In genomic region chr17:8160969-8161368, GRCm38 (mm10) we compare ENCODE assay signal across 9 mouse cellular contexts. TPM values are rescaled to one million over a fixed set of nuclear protein-coding genes. Genes with fewer than 3 reads are reported as not detected.
DNase-seq lines count a peak whose midpoint lies in the region; ATAC-seq and TF ChIP-seq lines count a peak whose summit lies in the region.
"Not testable (repeated sequence)": the region's sequence is repeated elsewhere in the genome, so short reads cannot be mapped to it uniquely, and the experiment has no call there.
"Had no signal": no experiment of that assay in that cellular context is flagged by ENCODE, and none has a peak within 500 bp of the region (broad histone marks: within the 10 kb centered on the region; RNA-seq: fewer than 3 reads in every experiment).

No protein-coding gene starts in this region.

- H3K36me3 ChIP-seq in heart, adult 2 months (ENCODE audit: control insufficient read depth, insufficient read depth, low read length); kidney, postnatal 0 days (ENCODE audit: insufficient read depth, low read length); midbrain, embryonic 11.5 days (ENCODE audit: control insufficient read depth, insufficient read depth, low read length); stomach, postnatal 0 days (ENCODE audit: control insufficient read depth, insufficient read depth, low read length): not testable (repeated sequence)

- intact Hi-C loops in heart, adult 2 months (cut with DNase I); left cerebral cortex, postnatal 14 days (cut with DNase I): not testable (repeated sequence)

- not testable (repeated sequence) for H3K4me1 ChIP-seq in heart, adult 2 months (ENCODE audit: control insufficient read depth, insufficient read depth, low read length); kidney, postnatal 0 days (replicated peaks; ENCODE audit: insufficient read depth, low read length); midbrain, embryonic 11.5 days (ENCODE audit: control insufficient read depth, insufficient read depth, low read length); stomach, postnatal 0 days (replicated peaks; ENCODE audit: control insufficient read depth, insufficient read depth)

- TF ChIP-seq POLR2A in heart, adult 2 months (IDR thresholded peaks at IDR 0.05; ENCODE audit: insufficient read depth, low read depth, low read length): not testable (repeated sequence)

- H3K9ac ChIP-seq in heart, adult 2 months (ENCODE audit: low read depth, low read length); kidney, postnatal 0 days (ENCODE audit: low read depth, low read length); midbrain, embryonic 11.5 days (ENCODE audit: low read length); stomach, postnatal 0 days (ENCODE audit: low read length): not testable (repeated sequence)

- not testable (repeated sequence) for H3K4me3 ChIP-seq in heart, adult 2 months; kidney, postnatal 0 days (replicated peaks; ENCODE audit: low read depth, low read length); midbrain, embryonic 11.5 days (ENCODE audit: low read depth, low read length); stomach, postnatal 0 days (ENCODE audit: low read depth, low read length)

- WGBS in heart, adult 2 months: 45% methylated on average over 3 of the region's 3 CpGs
- whole genome bisulfite sequencing in kidney, postnatal 0 days: 48% methylated on average over 2 of the region's 3 CpGs
- 58% methylated on average over 3 of the region's 3 CpGs for WGBS in midbrain, embryonic 11.5 days
- WGBS in stomach, postnatal 0 days: 31% methylated on average over 2 of the region's 3 CpGs

- peak; percentile 60 for TF ChIP-seq CTCF in heart, adult 2 months (IDR thresholded peaks at IDR 0.05)
- TF ChIP-seq CTCF in kidney, postnatal 0 days (IDR thresholded peaks at IDR 0.05; ENCODE audit: low read depth): peak; percentile 58
- TF ChIP-seq CTCF in stomach, postnatal 0 days (IDR thresholded peaks at IDR 0.05; ENCODE audit: low read depth): peak; percentile 63

- DNase-seq in ZHBTc4 (ENCODE audit: low read depth, low spot score): peak; percentile 19
- peak; percentile 65 to 72 for DNase-seq in cerebellum, postnatal 10 days
- DNase-seq in heart, adult 2 months: peak; percentile 33 to 41
- peak; percentile 27 for DNase-seq in kidney, postnatal 0 days (ENCODE audit: low spot score)
- peak; percentile 55 to 66 for DNase-seq in left cerebral cortex, postnatal 14 days (ENCODE audit: low spot score in 2 of 2)
- peak; percentile 79 for DNase-seq in midbrain, embryonic 11.5 days (ENCODE audit: low spot score, missing footprints)
- not testable (repeated sequence) for DNase-seq in stomach, postnatal 0 days (ENCODE audit: low spot score)

- not testable (repeated sequence) for H3K9me3 ChIP-seq in kidney, postnatal 0 days (replicated peaks; ENCODE audit: low read length); midbrain, embryonic 11.5 days (ENCODE audit: control insufficient read depth, low read length); stomach, postnatal 0 days (ENCODE audit: control insufficient read depth, low read length)

- H3K27ac ChIP-seq in heart, adult 2 months; kidney, postnatal 0 days; midbrain, embryonic 11.5 days (ENCODE audit: low read depth, low read length); stomach, postnatal 0 days (replicated peaks): not testable (repeated sequence)

- H3K4me2 ChIP-seq in kidney, postnatal 0 days (ENCODE audit: low read length); midbrain, embryonic 11.5 days; stomach, postnatal 0 days (replicated peaks; ENCODE audit: low read depth): not testable (repeated sequence)

- not testable (repeated sequence) for H3K27me3 ChIP-seq in heart, adult 2 months (ENCODE audit: control insufficient read depth, insufficient read depth, low read length); kidney, postnatal 0 days (ENCODE audit: insufficient read depth, low read length); midbrain, embryonic 11.5 days (ENCODE audit: control insufficient read depth, insufficient read depth, low read length); stomach, postnatal 0 days (ENCODE audit: control insufficient read depth, insufficient read depth, low read length)

- not testable (repeated sequence) for TF ChIP-seq EP300 in heart, adult 2 months (IDR thresholded peaks at IDR 0.05; ENCODE audit: insufficient read depth, low read depth, low read length); stomach, postnatal 0 days (optimal IDR thresholded peaks at IDR 0.05)

- ATAC-seq in kidney, postnatal 0 days (replicated peaks; ENCODE audit: low FRiP score, low read depth); midbrain, embryonic 11.5 days (ENCODE audit: low FRiP score); stomach, postnatal 0 days (ENCODE audit: low FRiP score, low TSS enrichment): not testable (repeated sequence)

- not testable (repeated sequence) for H3K79me2 ChIP-seq in heart, adult 2 months (replicated peaks; ENCODE audit: control insufficient read depth, insufficient read depth, low read length)

RNA-seq across cellular contexts. Expression of gene Fgfr1op, which starts 4.3 kb away (rescaled TPM):
- total RNA-seq in heart, adult 2 months (2021): 10 to 100 TPM; 15.7 to 15.8 TPM
- polyA plus RNA-seq in heart, adult 2 months (2012; rRNA removed): 3.0 and 6.7 TPM in 2 replicates
- 28.7 and 33.1 TPM in 2 replicates for polyA plus RNA-seq in kidney, postnatal 0 days (2015; fragmentation: Nextera tagmentation; extraction: Ambion mirVana)
- 10 to 100 TPM; 19.9 to 21.4 TPM for total RNA-seq in left cerebral cortex, postnatal 14 days (2021)
- polyA plus RNA-seq in midbrain, embryonic 11.5 days (2014; fragmentation: Nextera tagmentation; extraction: Ambion mirVana): 61.3 and 62.3 TPM in 2 replicates
- 12.7 and 12.8 TPM in 2 replicates for polyA plus RNA-seq in stomach, postnatal 0 days (2015; fragmentation: Nextera tagmentation; extraction: Ambion mirVana)

RNA-seq across cellular contexts. Expression of gene Rnaset2a, which starts 13.1 kb away (rescaled TPM):
- 10 to 100 TPM; 22.1 to 28.9 TPM for total RNA-seq in heart, adult 2 months (2021)
- polyA plus RNA-seq in heart, adult 2 months (2012; rRNA removed): 44.9 and 46.0 TPM in 2 replicates
- 92.4 and 98.7 TPM in 2 replicates for polyA plus RNA-seq in kidney, postnatal 0 days (2015; fragmentation: Nextera tagmentation; extraction: Ambion mirVana)
- 1 to 10 TPM; 3.4 to 6.8 TPM for total RNA-seq in left cerebral cortex, postnatal 14 days (2021)
- polyA plus RNA-seq in midbrain, embryonic 11.5 days (2014; fragmentation: Nextera tagmentation; extraction: Ambion mirVana): 14.8 and 15.0 TPM in 2 replicates
- polyA plus RNA-seq in stomach, postnatal 0 days (2015; fragmentation: Nextera tagmentation; extraction: Ambion mirVana): 43.3 and 44.8 TPM in 2 replicates

RNA-seq across cellular contexts. Expression of gene Gm49673, which starts 13.4 kb away (rescaled TPM):
- total RNA-seq in heart, adult 2 months (2021): not detected
- polyA plus RNA-seq in heart, adult 2 months (2012; rRNA removed): 0.20 TPM in 1 of 2 replicates, not detected in the other
- 0.62 and 0.89 TPM in 2 replicates for polyA plus RNA-seq in kidney, postnatal 0 days (2015; fragmentation: Nextera tagmentation; extraction: Ambion mirVana)
- under 1 TPM in 1 of 2 experiments, not detected in 1; 0.29 TPM for total RNA-seq in left cerebral cortex, postnatal 14 days (2021)
- polyA plus RNA-seq in midbrain, embryonic 11.5 days (2014; fragmentation: Nextera tagmentation; extraction: Ambion mirVana): not detected in 2 replicates
- polyA plus RNA-seq in stomach, postnatal 0 days (2015; fragmentation: Nextera tagmentation; extraction: Ambion mirVana): 0.23 TPM in 1 of 2 replicates, not detected in the other
- total RNA-seq: heart, postnatal 36 days had no signal
- polyA plus RNA-seq: macrophage had no signal
